Mouse (Mus musculus) left cerebral cortex, adult 11 months (tissue): ENCODE measurements at regions not wholly inside any gene's neighbourhood (a gene's known extent, or its start where the extent isn't known, plus 50 kb on each side); places are given as distances from the start of the nearest gene placed in this dataset.

ENCODE experiments used
- DNase-seq: peaks from one replicate; pipeline ENCODE4 v3.0.0; 2022; ENCODE audit warnings: low spot score

DNA sequence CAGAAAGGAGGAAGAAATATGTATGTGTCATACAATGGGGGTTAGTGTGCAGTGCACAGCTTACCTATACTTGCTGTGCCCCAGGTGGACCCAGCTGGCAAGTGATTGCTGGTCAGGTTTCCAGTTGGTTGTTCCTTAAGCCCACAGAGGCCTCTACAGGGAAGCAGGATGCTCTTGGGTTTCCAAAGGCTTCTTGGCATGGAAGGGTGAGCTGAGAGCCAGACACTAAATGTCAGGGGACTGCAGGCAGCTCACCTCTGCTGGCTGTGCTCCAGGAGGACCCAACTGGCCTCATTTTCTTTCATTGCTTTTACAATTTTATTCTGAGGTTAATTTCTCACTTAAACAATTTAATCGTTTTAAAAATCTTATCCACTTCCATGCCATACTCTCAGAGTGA is 108.1 kb downstream of the Gm10184 start:
- no peak for DNase-seq

DNA sequence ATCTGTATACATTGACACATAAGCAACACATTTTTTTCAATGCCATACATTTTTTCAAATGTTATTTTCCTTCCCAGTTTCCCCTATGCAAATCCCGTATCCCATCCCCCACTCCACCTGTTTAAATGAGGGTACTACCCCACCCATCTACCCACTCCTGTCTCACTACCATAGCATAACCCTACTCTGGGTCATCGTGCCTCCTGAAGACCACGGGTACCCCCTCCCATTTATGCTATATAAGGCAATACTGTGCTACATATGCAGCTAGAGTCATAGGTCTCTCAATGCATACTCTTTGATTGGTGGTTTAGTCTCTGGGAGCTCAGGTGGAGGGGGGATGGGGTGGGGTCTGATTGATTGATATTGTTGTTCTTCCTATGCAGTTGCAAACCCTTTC is 132.7 kb downstream of the Gm10184 start:
- no peak for DNase-seq

DNA sequence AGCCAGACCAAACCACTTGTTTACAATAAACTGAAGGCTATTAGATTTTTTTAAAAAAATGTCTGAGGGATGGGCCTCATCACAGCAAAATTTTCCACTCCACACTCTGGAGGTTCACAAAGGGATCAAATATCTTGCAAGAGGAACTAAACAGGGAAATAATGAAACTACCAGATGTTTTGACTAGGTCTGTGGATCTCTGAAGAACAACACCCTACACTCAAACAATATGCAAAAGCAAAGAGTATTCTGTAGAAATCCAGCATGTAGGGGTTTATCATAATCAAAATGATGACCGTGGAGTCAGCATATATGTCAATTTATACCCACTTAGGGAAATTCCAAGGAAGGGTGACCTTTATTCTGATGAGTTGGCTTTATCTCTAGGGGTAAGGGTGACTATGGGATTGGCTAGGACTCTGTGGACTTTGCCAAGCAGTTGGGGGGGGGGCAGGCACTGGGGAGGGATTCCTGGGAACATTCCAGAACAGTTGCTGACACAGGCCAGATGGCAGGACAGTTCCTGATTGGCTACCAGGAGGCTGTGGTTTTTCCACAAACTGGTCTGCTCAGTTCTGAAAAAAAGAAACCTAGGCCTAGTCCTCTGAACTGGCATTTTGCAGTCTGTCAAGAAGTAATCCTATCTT is 143.9 kb downstream of the Gm10184 start:
- no peak for DNase-seq

DNA sequence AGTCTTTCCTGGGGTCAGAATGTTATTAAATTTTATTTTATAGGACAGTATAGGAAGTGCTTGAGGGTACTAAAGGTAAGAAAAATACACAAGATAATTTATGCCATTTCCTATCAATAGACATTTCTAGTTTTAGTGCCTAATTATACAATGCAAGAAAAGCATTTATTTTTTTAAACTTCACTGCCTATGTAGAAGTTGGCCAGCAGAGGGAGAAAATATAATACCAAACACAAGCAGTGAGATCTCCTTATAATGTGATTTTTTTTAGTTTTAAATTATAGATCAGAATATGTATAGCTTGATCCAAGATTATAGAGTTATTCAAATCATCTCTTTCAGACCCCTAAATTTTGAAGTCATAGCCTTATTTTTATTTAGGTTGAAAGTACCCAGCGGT is 172.8 kb downstream of the Gm10184 start:
- no peak for DNase-seq

DNA sequence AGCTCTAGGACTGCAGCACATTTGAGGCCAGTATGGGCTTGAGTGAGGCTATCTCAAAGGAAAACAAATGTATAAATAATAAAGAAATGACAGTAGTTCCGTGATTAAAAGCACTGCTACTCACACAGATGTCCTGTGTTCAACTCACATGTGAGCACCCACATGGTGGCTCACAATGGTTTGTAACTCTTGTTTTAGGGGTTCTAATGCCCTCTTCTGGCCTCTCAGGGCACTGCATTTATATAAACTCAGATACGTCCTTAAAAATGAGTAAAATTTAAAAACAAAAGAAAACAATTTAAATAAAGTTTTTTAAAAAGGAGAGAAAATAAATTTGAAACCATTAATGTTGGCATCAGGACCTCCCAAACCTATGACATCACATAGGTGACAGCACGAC is 184.7 kb downstream of the Gm10184 start:
- no peak for DNase-seq

DNA sequence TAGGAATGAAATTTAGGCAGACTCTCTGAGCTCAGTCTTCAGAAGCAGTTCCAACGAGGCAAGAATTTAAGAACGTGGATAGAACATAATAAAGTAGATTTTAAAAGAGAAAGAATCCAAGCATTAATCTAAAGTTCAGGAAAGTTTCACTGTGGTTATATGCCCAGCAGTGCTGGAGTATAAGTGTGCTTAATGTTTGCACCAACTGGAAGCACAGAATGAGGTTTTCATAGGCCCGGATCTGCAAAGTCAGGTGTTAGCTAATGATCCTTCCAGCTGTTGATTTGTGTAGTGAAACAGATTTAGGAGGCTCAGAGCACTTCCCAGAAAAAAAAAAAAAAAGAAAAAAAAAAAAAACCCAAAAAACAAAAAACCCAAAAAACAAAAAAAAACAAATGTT is 228.5 kb downstream of the Gm10184 start:
- DNase-seq = no peak

DNA sequence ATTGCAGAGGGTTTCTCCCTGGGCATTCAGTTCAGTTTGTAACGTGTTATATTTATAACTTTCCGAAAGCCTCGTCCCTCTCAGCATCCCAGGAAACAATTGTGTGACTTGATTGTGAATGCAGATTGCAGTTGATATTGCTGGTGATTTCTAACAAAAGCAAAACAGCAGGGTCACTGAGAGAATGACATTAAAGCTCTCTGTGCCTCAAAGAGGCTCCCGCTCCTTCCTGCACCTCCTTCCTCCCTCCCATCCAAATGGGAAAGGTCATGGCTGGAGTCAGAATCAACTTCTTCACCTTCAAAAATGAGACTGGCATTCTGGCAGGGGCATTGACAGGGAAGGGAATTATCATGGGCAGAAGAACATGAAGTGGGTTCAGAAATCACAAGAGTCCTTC is 251.9 kb downstream of the Gm10184 start:
- no peak for DNase-seq

DNA sequence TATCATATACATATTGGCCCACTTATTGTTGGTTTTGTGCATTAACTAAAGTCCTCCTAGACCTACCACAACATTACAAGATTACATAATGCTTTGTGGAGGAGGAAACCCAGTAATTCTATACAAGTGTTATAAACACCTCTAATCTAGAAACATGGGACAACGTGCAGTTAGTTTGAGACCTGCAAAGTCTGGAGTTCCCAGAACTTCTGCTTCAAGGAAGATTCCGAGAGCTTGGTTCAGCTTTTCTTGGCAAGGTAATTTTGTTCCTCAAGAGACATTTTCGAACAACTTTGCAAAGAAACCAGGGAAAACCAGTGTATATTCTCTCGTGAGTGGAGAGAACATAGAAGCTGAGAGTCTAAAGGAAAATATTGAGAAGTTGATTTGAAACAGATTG is 254.0 kb downstream of the Gm10184 start:
- no peak for DNase-seq

- DNase-seq = peak; percentile 84
These were observed 256.0 kb downstream of the Gm10184 start for GRCm38 (mm10) chr17:89654089-89654813.

DNA sequence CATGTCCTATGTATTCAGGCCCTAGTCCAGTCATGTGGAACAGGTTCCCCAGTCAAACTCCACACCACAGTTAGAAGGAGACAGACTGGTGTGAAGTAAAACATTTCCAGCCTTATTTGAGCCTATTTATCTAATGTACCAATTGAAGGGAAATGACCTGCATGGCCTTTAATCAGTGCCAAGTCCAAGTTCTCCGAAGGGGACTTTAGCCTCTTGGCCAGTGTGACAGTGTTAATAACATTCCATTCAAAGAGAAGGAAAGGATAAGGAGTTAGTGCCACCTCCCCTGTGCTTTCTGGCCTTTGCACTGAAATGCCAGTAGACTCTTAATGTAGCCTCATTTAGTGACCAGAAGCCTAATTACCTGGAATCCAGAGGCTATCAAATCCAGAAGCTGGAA is 264.2 kb downstream of the Gm10184 start:
- DNase-seq = no peak
